Mouse (Mus musculus): Measurements from ENCODE around the gene Irf2bpl. TPM values are rescaled to one million over a fixed set of nuclear protein-coding genes. Genes with fewer than 3 reads are reported as not detected.

The Irf2bpl gene
- polyA plus RNA-seq, 1 experiment from 2014 or later = 30.4 TPM

DNA sequence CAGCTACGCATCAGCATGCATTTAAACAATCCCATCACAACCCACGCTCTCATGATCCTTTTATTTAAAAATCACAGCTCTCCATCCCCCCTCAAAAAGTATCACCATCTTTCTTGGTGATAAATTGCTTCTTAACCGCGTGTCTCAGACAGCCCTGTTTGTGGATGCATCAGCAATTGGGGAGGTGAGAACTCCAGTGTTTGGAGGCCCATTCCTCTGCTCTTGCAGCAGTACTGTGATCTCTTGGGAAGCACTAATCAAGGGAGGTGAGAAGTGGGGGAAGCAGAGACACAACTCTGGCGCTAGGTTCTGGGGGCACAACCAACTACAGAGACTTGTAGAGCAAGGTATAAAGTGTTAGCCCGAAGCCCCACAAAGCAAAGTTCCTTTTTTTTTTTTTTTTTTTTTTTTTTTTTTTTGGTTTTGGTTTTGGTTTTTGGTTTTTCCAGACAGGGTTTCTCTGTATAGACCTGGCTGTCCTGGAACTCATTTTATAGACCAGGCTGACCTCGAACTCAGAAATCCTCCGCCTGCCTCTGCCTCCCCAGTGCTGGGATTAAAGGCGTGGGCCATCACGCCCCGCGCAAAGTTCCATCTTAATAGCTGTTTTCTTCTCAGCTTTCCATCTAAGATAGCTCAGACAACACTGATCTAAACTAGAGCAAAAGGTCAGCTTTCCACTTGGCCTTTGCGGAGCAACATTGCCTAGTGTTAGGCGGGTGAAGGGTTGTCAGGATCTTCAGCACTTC, 3.0 kb upstream of the Irf2bpl start:
- Histone ChIP-seq H3K4me3 (ENCODE audit: low read length) (peak overlapping the region; percentile 39), H3K9me3 (ENCODE audit: low read length) (no peaks in the 10 kb centered on the region), H3K4me1 (ENCODE audit: insufficient read depth, low read length) (peaks cover 72% of the 10 kb centered on the region), H3K27ac (ENCODE audit: low read length) (peak overlapping the region; percentile 100), H3K4me2 (replicated peaks; ENCODE audit: low read depth, low read length) (peak overlapping the region; percentile 45), H3K36me3 (ENCODE audit: insufficient read depth, low read length) (no peaks in the 10 kb centered on the region), H3K9ac (replicated peaks; ENCODE audit: low read length) (peak overlapping the region; percentile 50), H3K27me3 (ENCODE audit: insufficient read depth, low read length) (no peaks in the 10 kb centered on the region)
- WGBS = 37% methylated on average over 14 of the region's 14 CpGs
- no peak for ATAC-seq (ENCODE audit: low FRiP score, low TSS enrichment)

DNA sequence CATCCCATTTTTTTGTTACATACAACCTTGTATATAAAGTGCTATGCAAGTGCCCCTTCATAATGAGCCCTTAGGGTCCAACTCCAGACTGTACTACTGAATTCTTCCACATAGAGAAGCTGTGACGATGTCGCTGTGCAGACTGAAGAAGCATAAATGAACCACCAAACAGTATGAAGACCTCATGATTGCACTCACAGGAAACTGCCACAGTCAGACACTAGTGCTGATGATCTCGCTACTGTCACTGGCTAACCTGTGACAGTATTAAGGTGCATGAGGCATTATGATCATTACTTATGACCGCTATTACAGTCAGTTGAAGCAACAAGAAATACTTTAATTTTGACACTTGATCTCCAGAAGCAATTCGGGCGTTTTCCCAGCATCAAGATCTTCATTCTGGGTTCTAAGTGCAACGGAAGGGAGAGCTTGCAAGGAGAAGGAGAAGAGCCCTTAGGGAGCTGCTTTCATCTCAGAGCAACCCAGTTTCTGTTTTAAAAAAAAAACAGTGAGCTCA, 1.9 kb upstream of the Irf2bpl start:
- Histone ChIP-seq H3K36me3 (ENCODE audit: insufficient read depth, low read length) (0 out of 2 replicates have a peak, but pooled peaks cover 6% of the 10 kb centered on the region), H3K9me3 (ENCODE audit: low read length) (no peaks in the 10 kb centered on the region), H3K9ac (replicated peaks; ENCODE audit: low read length) (peak overlapping the region; percentile 37; the same call in 1 of the 2 replicates), H3K4me1 (ENCODE audit: insufficient read depth, low read length) (peaks cover 70% of the 10 kb centered on the region), H3K27me3 (ENCODE audit: insufficient read depth, low read length) (no peaks in the 10 kb centered on the region), H3K27ac (ENCODE audit: low read length) (peak overlapping the region; percentile 100), H3K4me2 (replicated peaks; ENCODE audit: low read depth, low read length) (no peak overlapping the region), H3K4me3 (ENCODE audit: low read length) (no peak overlapping the region)
- 69% methylated on average over 7 of the region's 7 CpGs for WGBS
- no peak for ATAC-seq (ENCODE audit: low FRiP score, low TSS enrichment)

DNA sequence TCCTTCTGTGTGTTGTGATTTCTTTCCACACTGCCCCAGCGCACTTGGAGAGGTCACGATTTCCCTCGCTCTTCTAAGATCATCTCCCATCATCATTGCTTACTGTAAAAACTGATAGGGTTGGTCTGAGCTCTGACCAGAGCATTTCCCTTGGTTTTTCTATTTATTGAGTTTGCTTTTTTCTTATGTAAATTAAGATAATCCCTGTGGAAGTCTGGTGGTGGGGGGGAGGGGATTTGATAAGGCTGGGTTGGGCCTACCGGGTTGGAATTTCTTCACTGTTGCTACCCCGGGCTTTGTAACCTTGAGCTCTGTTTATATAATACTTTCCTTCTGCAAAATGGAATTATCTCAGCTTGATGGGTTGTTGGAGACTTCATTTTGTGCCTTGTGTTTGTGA, 1.1 kb upstream of the Irf2bpl start:
- peak overlapping the region; percentile 63; the same call in 1 of the 2 replicates for H3K9ac ChIP-seq (replicated peaks; ENCODE audit: low read length)
- 27% methylated on average over 5 of the region's 5 CpGs for WGBS
- H3K4me3 ChIP-seq (ENCODE audit: low read length) = peak overlapping the region; percentile 92; the same call in 1 of the 2 replicates

DNA sequence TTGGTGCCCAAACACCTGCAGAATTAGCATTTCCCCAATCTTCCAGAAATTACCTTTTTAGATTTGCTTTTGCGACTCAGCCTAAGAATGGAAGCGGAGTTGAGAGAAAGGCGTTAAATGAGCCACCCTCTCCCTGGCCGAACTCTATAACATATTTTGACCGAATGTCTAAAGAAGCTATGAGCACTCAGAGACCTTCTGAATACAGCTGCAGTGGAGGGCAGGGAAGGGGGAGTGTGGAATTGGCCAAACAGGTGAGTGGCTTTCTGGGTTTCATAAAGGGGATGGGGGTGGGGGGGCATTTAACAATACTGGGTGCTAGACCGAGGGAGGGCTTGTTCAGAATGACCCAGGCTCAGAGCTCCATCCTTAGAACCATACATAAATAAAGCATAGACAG, 738 bp upstream of the Irf2bpl start:
- Histone ChIP-seq H3K9ac (replicated peaks; ENCODE audit: low read length) (peak overlapping the region; percentile 63), H3K36me3 (ENCODE audit: insufficient read depth, low read length) (0 out of 2 replicates have a peak, but pooled peaks cover 6% of the 10 kb centered on the region), H3K4me2 (replicated peaks; ENCODE audit: low read depth, low read length) (peak overlapping the region; percentile 56), H3K27ac (ENCODE audit: low read length) (peak overlapping the region; percentile 100), H3K27me3 (ENCODE audit: insufficient read depth, low read length) (no peaks in the 10 kb centered on the region), H3K4me3 (ENCODE audit: low read length) (peak overlapping the region; percentile 92), H3K9me3 (ENCODE audit: low read length) (no peaks in the 10 kb centered on the region), H3K4me1 (ENCODE audit: insufficient read depth, low read length) (peaks cover 64% of the 10 kb centered on the region)
- WGBS = 7% methylated on average over 6 of the region's 6 CpGs
- no peak for ATAC-seq (ENCODE audit: low FRiP score, low TSS enrichment)

More for the DNA sequence above, 1.1 kb upstream of the Irf2bpl start:
- 0 out of 2 replicates have a peak, but pooled peaks cover 6% of the 10 kb centered on the region for H3K36me3 ChIP-seq (ENCODE audit: insufficient read depth, low read length)
- H3K27ac ChIP-seq (ENCODE audit: low read length) = peak overlapping the region; percentile 100
- H3K27me3 ChIP-seq (ENCODE audit: insufficient read depth, low read length) = no peaks in the 10 kb centered on the region
- H3K9me3 ChIP-seq (ENCODE audit: low read length) = no peaks in the 10 kb centered on the region
- peaks cover 64% of the 10 kb centered on the region for H3K4me1 ChIP-seq (ENCODE audit: insufficient read depth, low read length)
- H3K4me2 ChIP-seq (replicated peaks; ENCODE audit: low read depth, low read length) = peak overlapping the region; percentile 56
- no peak for ATAC-seq (ENCODE audit: low FRiP score, low TSS enrichment)

DNA sequence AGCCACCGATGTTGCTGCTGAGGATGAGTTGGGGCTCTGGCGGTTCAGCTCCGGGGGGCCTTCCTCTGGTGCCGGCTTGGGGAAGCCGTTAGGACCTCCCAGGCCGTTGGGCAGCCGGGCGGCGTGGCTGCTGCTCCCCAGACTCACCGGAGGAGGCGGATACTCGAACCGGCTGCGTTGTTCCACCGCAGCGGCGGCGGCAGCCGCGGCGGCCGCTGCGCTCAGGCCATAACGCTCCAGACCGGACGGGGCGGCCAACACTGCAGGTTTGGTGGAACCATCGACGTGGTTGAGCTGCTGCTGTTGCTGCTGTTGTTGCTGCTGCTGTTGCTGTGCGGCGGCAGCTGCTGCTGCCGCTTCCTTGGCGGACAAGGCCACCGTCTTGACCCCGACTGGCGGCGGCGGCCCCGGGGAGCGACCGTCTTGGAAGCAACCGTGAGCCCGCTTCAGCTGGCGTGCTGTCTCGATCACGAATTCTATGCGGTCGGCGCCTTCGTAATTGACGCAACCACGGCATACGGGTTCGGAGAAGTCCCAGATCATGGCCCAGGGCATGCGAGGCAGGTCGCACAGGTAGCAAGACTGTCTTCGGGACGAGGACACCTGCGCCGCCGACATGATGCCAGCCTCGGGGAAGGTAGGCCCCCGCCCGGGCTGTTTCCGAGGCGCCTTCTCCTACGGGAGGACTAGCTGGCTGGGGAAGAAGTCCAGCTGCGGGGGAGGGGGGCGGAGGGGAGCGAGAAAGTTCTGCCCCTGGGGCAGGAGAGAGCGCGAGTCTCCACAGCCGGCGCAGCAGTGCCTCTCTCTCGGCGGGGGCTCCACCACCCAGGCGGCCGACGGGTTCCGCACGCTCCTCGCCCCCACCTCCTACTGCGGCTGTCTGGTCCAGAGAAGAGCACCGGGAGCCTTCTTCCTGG, 1.1 kb downstream of the Irf2bpl start:
- H3K9me3 ChIP-seq (ENCODE audit: low read length) = no peaks in the 10 kb centered on the region
- peaks cover 64% of the 10 kb centered on the region for H3K4me1 ChIP-seq (ENCODE audit: insufficient read depth, low read length)
- peak overlapping the region; percentile 92 for H3K4me3 ChIP-seq (ENCODE audit: low read length)
- no peaks in the 10 kb centered on the region for H3K27me3 ChIP-seq (ENCODE audit: insufficient read depth, low read length)
- no peak for ATAC-seq (ENCODE audit: low FRiP score, low TSS enrichment)
- H3K36me3 ChIP-seq (ENCODE audit: insufficient read depth, low read length) = 0 out of 2 replicates have a peak, but pooled peaks cover 6% of the 10 kb centered on the region
- H3K9ac ChIP-seq (replicated peaks; ENCODE audit: low read length) = peak overlapping the region; percentile 99
- WGBS = under 1% methylated on average over 80 of the region's 84 CpGs
- peak overlapping the region; percentile 100 for H3K27ac ChIP-seq (ENCODE audit: low read length)
- H3K4me2 ChIP-seq (replicated peaks; ENCODE audit: low read depth, low read length) = peak overlapping the region; percentile 82

DNA sequence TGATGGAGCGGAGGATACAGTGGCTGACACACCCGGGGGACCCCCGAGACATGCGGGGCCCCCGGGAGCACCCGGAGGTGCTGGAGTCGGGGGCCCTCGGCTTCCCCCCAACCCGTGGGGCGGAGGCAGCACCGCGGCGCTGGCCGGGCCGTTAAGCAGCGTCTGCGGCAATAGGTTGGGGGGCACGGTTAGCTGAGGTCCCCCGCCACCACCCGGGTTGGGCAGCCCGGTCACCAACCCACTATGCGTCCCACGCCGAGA, 1.6 kb downstream of the Irf2bpl start:
- Histone ChIP-seq H3K27me3 (ENCODE audit: insufficient read depth, low read length) (no peaks in the 10 kb centered on the region), H3K27ac (ENCODE audit: low read length) (peak overlapping the region; percentile 100), H3K4me3 (ENCODE audit: low read length) (peak overlapping the region; percentile 92), H3K9ac (replicated peaks; ENCODE audit: low read length) (peak overlapping the region; percentile 99), H3K4me1 (ENCODE audit: insufficient read depth, low read length) (peaks cover 65% of the 10 kb centered on the region), H3K4me2 (replicated peaks; ENCODE audit: low read depth, low read length) (peak overlapping the region; percentile 82), H3K9me3 (ENCODE audit: low read length) (no peaks in the 10 kb centered on the region), H3K36me3 (ENCODE audit: insufficient read depth, low read length) (0 out of 2 replicates have a peak, but pooled peaks cover 6% of the 10 kb centered on the region)
- WGBS = 0% methylated on average over 24 of the region's 24 CpGs
- ATAC-seq (ENCODE audit: low FRiP score, low TSS enrichment) = no peak

DNA sequence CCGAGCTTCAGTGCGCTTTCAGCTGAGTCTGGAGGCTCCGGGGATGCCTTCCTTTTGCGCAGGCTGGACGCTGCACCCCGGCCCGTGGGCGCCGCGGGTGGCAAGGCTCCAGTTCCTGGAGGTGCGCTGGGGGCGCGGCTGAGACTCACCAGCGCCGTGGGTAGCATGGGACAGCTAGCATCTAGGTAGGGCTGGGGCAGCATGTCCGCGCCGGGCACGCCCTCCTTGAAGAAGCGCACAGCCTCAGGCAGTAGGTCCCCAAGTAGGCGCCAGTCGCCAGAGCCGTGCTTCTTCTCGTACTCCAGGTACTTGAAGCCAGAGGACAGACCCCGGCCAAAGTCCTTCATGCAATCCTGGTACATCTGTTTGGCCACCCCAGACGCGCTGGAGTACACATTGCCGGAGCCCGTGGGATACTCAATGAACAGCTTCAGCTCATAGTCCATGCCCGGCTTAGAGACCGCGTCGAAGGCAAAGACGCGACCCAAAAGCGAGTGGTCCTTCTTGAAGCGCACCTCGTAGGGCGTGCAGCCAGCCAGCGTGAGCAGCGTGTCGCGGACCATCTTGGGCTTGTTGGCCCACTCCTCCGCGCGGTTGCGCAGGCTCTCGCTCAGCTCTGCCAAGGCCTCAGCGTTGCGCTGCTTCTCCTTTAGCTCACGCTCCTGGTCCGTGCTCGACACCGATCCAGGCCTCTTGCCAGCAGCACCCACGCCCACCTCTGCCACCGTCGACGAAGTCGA, 2.1 kb downstream of the Irf2bpl start:
- peak overlapping the region; percentile 92 for H3K4me3 ChIP-seq (ENCODE audit: low read length)
- H3K4me2 ChIP-seq (replicated peaks; ENCODE audit: low read depth, low read length) = peak overlapping the region; percentile 82
- WGBS = under 1% methylated on average over 59 of the region's 59 CpGs
- H3K27me3 ChIP-seq (ENCODE audit: insufficient read depth, low read length) = no peaks in the 10 kb centered on the region
- no peaks in the 10 kb centered on the region for H3K9me3 ChIP-seq (ENCODE audit: low read length)
- H3K36me3 ChIP-seq (ENCODE audit: insufficient read depth, low read length) = 0 out of 2 replicates have a peak, but pooled peaks cover 6% of the 10 kb centered on the region
- H3K4me1 ChIP-seq (ENCODE audit: insufficient read depth, low read length) = peaks cover 61% of the 10 kb centered on the region
- ATAC-seq (ENCODE audit: low FRiP score, low TSS enrichment) = 0 out of 2 replicates have a peak, but pooled peaks have one; percentile 1
- H3K27ac ChIP-seq (ENCODE audit: low read length) = peak overlapping the region; percentile 100
- peak overlapping the region; percentile 99 for H3K9ac ChIP-seq (replicated peaks; ENCODE audit: low read length)

DNA sequence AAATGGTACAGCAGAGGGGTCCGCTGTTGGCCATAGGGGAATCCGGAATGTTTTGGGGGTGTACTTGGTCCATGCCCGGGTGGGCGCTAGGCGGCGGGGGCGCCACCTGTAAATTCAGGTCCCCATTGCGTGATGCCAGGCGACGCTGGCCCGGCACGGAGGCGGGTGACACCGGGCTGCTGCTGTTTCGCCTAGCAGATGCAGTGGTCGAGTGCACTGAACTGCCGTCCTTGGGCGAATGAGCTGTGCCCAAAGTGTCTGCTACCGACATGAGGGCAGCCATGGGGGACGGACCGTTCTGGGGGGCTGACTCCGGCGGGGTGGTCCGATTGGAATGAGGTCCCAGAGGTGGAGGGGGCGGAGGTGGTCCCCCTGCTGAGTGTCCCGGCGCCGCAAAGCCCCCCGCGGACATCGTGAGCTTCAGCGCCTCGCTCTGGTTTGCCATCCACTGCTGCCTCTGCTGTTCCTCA, 2.8 kb downstream of the Irf2bpl start:
- Histone ChIP-seq H3K4me1 (ENCODE audit: insufficient read depth, low read length) (peaks cover 55% of the 10 kb centered on the region), H3K4me2 (replicated peaks; ENCODE audit: low read depth, low read length) (peak overlapping the region; percentile 82), H3K9ac (replicated peaks; ENCODE audit: low read length) (peak overlapping the region; percentile 99), H3K36me3 (ENCODE audit: insufficient read depth, low read length) (0 out of 2 replicates have a peak, but pooled peaks cover 6% of the 10 kb centered on the region), H3K27me3 (ENCODE audit: insufficient read depth, low read length) (no peaks in the 10 kb centered on the region), H3K4me3 (ENCODE audit: low read length) (peak overlapping the region; percentile 92), H3K27ac (ENCODE audit: low read length) (peak overlapping the region; percentile 100; the same call in 1 of the 2 replicates), H3K9me3 (ENCODE audit: low read length) (no peaks in the 10 kb centered on the region)
- WGBS = 4% methylated on average over 33 of the region's 33 CpGs
- no peak for ATAC-seq (ENCODE audit: low FRiP score, low TSS enrichment)

All from kidney, embryonic 16.5 days (tissue).